Mouse (Mus musculus) left cerebral cortex, adult 9 months (tissue): ENCODE measurements around the gene Tceal9.
"Not testable (repeated sequence)": the region's sequence is repeated elsewhere in the genome, so short reads cannot be mapped to it uniquely, and the experiment has no call there.

ENCODE experiments used
- DNase-seq, 2 experiments: peaks; one replicate each; pipeline ENCODE4 v3.0.0; 2022; ENCODE audit warnings: low spot score in 2 of 2

Gene Tceal9

DNA sequence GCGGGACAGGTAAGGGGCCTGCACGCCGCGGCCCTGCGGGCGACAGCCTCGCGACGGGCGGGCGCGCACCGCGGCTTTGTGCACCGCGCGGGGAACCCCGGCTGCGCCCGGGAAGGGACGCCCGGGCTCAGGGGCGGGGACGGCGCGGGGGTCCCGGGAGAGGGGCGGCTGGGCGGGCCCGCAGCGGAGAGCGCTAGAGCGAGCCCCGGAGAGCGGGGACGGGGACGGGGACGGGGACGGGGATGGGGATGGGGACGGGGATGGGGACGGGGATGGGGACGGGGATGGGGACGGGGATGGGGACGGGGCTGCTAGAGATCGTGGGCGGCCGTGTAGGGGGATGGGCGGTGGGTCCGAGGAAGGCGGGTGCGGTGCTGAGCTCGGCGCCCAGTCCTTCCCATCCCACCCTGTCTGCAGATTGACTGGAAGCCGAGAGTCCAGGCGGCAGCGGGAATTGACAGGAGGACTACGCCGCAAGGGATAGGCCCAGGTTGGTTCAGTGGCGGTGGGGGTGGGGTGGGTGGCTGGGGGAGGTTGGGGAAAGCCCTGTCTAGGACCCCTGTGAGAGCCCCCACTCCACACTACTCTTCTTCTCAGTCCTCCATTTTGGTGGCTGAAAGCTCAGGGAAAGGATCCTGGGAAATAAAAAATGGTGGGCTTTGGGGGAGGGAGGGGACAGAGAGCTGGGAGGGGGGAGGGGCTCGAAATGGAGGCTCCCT is 25.7 kb downstream of the Tceal9 start:
- DNase-seq, result not testable (repeated sequence)

DNA sequence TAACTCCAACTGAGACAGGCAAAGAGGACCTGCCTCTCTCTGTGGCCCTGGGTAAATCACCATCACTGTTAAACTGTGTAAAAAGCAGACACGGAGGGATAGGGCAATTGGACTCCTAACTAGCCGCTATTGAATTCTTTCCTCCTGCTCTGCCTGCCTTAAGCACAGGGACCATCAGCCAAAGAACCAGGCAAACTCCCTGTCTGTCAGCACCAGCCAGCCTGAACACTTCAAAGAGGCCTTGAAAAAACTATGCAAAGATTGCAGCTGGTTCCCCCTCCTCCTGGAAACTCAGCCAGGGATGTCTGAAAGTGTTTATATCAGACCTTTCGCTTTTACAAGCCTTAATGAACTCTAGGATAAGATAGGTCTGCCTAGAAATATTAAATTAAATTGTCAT is 29.7 kb downstream of the Tceal9 start:
- no peak for DNase-seq

DNA sequence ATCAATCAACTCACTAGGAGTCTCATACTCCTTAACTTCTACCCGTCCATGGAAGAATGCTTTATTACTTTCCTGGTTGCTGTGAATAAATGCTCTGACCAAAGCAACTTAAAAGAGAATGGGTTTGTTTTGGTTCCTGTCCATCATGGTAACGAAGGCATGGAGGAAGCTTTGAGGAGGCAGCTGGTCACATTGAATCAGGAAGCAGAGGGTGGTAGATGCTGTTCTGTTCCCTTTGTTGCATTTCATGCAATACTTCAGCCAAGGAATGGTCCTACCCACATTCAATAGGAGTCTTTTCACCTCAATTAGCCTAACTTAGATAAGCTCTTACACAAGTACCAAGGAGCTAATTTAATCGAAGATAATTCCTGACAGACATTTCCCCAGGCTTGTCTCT is 30.5 kb downstream of the Tceal9 start:
- DNase-seq, result no peak

DNA sequence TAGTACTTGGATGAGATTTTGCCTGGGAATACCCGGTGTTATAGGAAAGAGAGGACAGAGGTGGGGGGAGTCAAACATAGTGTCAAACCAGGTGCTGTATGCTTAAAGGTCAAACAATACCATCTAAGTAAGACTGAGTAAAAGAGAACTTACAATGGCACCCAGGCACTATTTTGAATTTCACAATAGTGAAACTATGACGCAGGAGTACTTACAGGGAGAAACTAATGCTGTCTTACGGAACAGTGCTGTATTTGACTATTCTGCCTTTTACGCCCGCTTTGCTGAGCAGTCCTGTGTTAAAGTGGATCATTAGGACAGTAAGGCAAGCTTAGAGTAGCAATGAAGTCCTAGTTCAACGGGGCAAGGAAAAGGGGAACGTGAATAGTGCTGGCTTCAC is 32.7 kb downstream of the Tceal9 start:
- no peak for DNase-seq

DNA sequence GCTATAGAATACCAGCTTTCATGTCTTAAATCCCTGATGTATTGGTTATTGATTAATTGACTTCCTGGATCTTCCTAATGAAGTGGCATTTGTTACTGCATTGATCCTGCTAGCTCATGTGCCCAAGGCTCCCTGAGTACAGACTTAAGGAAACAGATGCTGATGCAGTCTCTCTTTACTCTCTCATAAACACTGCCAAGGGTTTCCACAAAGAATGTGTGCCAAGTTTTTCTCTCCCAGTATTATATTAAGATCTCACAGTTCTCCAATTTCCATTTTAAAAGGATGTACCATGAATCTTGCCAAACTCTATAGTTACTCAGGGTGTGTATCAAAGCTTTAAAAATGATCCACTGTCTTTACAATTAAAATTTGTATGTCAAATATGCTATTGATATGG is 33.5 kb downstream of the Tceal9 start:
- DNase-seq, result no peak

DNA sequence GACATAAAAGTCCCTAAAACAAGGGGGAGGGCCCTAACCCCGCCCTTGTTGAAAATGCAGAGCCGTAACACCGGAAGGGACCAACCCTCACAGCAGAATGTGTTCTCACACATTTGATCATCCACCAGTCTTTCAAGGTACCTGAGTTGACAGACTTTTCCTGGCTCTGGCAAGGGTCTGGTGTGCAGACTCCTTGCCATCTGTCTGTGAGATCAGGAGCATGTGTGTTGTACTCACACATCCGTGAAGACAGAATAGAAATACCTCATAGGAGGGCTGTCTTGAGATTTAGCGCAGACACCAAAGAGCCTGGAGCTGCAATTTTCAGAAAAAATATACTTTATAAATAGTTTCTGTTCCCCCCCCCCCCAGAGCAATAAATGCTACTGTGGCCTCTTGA is 34.5 kb downstream of the Tceal9 start:
- peak in 1 of 2 experiments; percentile 24 for DNase-seq

DNA sequence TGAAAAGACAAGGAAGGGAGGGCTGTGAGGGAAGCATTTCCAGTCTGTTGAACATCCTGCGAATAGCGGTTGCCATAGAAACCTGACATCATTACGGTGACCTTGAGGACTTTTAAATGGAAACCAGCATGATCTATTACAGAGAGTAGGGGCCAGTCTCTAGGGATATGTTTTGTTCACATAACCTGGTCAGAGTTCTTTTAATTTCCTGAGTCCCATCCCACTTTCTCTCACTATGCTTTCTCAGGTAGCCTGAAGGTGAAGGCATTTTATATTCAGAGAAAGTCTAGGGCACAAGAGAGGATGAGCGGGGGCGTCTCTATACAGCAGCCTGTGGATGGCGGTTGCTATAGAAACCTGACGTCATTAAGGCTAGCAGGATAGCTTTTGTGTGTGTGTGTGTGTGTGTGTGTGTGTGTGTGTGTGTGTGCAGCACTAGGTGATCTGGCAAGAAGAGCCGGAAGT is 46.0 kb downstream of the Tceal9 start:
- peak; percentile 58 to 59 for DNase-seq
